Mouse (Mus musculus): Measurements from ENCODE around the gene Tmem104.

Tmem104 gene

DNA sequence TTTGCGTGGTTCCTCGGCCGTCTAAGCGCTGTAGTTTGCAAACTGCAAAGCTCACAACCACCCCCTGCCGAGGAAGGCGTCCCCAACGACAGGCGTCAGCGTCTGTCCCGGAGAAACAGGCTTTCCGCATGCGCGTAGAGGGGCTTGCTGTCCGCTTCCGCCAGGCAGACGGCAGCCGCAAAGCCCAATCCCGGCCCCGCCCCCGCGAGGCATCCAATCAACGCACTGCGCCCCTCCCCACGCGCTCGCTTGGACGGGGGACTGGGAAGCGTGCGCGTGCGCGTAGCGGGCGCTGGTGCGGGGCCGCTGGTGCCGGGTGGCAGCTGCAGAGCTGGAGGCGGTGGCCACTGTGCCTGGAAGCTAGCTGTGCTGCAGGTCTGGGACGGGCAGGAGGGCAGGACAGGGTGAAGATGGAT lies at the start of gene Tmem104:
Gene Tmem104, plus strand, starts transcription at position 264 of the 416 bp plus-strand sequence.
- peak; percentile 99 to 100 for DNase-seq

GRCm38 (mm10) chr11:115138597-115139262 lies 48.6 kb upstream of the Tmem104 start:
- no peak for DNase-seq

DNA sequence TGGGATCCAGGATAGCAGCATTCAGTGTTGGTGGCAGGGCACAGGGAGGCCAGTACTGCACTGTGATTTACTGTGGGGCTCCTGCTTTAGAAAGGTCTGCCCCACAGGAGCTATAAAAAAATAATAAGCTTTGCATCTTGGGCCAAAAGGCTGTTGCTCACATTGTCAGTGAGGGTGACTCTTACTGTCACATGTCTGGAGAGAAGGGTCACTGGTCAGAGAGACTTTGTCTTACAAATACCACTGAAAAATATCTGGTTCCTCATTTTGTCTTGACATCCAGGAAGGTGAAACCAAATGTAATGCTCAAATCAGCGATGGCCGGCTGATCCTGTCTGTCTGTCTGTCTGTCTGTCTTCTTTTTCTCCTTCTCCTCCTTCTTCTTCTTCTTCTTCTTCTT lies 45.3 kb upstream of the Tmem104 start:
- no peak for DNase-seq

DNA sequence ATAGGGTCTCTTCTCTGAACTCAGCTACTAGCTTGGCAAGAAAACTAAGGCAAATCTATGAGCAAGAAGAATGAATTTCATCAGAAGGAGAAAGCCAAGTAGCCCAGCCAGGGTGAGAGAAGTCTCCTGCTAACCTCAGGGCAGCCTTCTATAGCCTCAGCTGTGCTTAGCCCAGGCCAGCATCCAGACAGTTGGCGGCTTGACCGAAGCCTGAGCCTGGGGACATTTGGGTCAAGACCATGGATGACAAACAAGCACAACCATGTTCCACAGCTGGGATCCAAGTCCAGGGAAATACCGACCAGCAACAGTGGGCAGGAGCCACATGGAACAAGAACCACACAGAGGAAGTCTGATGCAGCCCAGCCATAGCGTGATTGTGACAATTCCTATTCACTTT lies 39.5 kb upstream of the Tmem104 start:
- DNase-seq, result no peak

- no peak for DNase-seq
Observed at GRCm38 (mm10) chr11:115150741-115151254, 36.5 kb upstream of the Tmem104 start.

DNA sequence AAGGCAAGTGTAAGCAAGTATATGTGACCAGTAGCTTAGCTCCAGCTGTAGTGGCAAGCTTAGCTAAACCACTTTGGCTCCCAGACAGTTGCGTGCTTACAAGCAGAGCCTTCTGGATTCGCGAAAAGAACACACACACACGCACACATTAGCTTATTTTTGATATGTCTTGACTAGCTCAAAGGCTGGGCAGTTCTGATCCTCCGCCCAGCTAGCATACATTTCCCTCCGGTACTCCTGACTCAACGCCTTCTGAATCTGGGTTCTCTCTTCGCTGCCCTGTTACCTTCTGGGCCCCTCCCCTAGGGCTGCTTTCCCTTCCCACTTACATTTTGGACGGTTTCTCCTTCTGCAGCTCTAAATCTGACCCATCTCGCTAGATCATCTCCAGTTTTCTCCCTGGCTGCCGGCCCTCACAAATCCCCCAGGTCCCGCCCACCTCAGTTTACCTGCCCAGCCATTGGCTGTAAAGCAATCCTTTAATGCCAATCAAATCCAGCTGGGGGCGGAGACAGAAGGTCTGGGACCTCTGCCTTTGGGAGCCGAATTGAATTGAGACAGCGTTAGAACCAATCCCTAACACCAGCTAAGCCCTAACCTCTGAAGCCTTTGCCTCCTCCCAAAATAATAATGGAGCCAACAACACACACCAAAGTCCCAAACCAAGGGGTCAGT lies 35.4 kb upstream of the Tmem104 start:
- DNase-seq, result peak; percentile 53 to 77

DNA sequence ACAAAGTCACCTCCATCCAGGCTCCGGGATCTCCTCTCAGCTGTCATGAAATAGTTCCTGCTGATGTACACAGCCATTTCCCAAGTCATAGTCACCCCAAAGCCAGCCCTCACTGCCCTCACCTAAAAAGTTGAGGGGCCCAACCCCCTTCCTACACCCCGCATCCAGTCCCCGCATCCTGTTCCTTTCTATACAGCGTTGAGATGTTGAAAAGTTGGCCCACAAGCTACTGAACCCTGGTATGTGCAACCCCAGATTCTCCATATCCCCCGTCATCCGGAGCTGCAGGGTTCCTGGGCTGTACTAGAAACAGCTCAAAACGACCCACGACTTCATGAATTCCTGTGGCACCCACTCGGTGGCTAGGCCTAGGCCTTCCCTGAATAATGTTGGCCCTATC lies 34.2 kb upstream of the Tmem104 start:
- DNase-seq, result no peak

DNA sequence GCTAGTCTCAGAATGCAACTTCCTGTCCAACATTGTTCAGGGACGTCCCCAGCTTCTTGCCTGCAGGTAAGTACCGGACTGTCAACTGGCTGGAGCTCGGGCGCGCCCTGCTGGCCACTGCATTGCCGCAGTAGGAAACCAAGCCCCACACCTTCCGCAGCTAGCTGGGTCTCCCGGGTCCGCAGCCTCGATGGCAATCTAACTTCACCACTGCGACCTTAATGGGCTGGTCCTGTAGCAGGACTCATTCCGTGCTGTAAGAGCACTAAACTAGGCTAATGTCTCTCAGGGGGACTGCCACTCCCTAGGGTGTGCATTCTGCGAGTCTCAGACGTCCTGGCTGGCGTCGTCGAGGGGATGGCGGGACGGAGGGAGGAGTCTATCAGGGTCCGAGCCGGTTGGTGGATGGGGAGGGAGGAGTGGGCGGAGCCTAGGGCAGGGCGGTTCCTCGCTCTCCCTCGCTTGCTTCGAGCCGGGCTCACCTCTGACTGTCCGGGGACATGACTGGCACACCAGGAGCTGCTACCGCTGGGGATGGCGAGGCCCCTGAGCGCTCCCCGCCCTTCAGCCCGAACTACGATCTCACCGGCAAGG lies 33.5 kb upstream of the Tmem104 start:
- DNase-seq, result peak; percentile 83 to 93

GRCm38 (mm10) chr11:115155053-115155634 lies 32.1 kb upstream of the Tmem104 start:
- DNase-seq, result no peak

- DNase-seq, result peak in 1 of 2 experiments; percentile 23
Observed at GRCm38 (mm10) chr11:115157933-115158719, 29.2 kb upstream of the Tmem104 start.

- peak; percentile 89 to 92 for DNase-seq
Observed at GRCm38 (mm10) chr11:115160016-115160797, 27.1 kb upstream of the Tmem104 start.

DNA sequence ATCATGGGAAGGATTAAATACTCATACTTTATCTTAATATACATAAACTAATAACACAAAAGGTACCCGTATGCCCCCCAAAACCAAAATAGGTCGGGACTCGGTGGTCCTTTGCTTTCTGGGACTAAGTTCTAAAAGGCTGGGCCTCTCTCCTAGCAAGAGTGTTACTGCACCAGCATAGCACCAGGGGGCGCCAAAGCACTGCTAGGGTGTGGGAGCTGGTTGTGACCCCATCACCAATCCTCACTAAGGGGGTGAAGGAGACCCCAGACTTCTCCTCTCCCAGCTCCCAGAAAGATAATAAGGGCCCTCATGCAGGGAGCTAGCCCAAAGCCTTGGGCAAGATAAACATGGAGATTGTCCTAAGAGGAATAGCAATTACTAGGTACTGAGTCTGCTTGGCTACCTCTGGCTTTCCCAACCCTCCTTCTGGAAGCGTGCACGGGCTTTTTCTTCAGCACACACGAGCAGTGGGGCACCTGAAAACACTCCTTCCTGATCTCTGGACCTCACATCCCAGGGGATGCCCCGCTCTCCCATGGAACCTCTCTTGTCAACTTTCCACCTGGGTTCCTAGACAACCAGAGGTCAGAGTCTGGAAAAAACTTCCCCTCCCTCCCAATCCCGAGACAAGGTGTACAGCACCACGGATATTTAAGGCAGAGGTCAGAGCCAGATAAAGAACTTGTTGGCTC lies 26.3 kb upstream of the Tmem104 start:
- DNase-seq, result peak; percentile 69 to 95

GRCm38 (mm10) chr11:115161578-115162204 lies 25.6 kb upstream of the Tmem104 start:
- DNase-seq, result no peak

DNA sequence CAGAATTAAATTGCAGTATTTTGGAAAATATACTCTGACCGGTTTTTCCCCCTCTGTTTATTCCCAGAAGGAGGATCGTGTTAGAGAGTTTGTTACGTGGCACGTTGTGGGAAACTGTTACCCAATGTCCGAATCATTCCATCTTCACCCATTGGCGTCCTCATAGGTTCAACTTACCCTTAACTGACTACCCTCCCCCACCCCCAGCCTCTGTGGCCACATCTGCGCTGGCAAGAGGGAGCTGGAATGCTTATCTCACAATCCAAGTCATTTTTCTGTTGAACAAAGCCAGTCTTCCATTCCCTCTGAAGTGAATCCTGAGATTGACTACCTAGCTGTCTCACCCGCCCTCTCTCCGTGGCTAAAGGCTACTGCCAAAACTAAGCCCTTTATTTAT lies 25.1 kb upstream of the Tmem104 start:
- peak in 1 of 2 experiments; percentile 5 for DNase-seq

DNA sequence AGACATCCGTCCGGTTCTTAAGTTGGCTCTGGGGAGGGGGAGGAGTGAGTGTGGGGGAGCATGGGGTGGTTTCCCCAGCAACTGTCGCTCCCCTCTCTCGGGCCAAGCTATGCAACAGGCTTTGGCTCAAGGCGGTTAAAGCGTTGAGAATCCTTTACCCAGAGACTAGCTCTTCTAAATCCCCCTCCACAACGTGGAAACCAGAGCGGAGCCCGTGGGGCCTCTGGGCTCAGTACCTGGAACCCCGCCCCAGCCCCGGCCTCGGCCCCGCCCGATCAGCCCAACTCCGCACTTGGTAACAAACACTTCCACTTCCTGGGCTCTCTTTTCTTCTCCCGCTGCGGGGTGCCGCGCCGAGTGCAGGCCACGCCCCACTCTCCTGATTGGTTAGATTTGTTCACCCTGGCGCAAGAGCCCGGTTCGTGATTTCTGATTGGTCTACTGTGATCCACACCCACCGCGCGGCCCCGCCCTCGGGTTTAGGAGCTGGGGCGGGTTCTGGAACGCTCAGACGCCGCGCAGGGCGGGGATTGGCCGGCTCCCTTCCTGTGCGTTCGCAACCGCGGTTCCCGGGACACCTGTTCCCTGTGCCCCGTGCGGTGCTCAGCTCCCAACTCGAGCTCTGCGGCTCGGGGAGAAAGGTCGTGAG lies 24.3 kb upstream of the Tmem104 start, which contains the start of gene Slc9a3r1:
Gene Slc9a3r1, plus strand, starts transcription at position 510 of the 649 bp plus-strand sequence.
- DNase-seq, result peak; percentile 99

GRCm38 (mm10) chr11:115163568-115164150 lies 23.6 kb upstream of the Tmem104 start:
- DNase-seq, result peak in 1 of 2 experiments; percentile 58

GRCm38 (mm10) chr11:115164341-115164975 lies 22.8 kb upstream of the Tmem104 start:
- DNase-seq, result peak; percentile 71 to 80

DNA sequence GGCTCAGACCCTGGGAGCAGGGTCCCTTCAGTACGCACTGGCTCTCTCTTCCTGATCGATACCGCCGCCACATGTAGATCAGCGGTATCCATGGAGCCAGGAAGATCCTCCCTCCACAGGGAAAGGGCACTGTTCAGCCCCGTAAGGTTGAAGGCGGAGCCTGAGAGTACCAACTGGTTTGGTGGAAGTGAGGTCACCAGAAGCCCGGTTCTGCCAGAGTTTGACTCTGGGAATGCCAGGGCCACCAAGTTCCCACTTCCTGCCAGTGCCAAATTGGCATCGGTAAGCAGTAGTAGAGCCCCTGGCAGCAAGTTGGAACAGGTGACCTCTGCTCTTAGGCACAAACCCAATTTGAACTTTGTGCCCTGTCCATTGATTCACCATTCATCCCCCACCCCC lies 22.3 kb upstream of the Tmem104 start:
- DNase-seq, result peak; percentile 84 to 92

GRCm38 (mm10) chr11:115166776-115167175 lies 20.5 kb upstream of the Tmem104 start:
- DNase-seq, result no peak
